Mouse (Mus musculus) activated CD4-positive, CD25-positive, alpha-beta regulatory T cell (primary cell): ENCODE results near the gene Olfr481. TPM values are rescaled to one million over a fixed set of nuclear protein-coding genes. Genes with fewer than 3 reads are reported as not detected.

Experiments used
- polyA plus RNA-seq, 2 experiments: library from polyadenylated mRNA; unstranded; fragments of 100-300 nt; shearing (Covaris generic); gene quantifications; one replicate each; pipeline ENCODE4 v1.2.1; 2017

The Olfr481 gene
- under 1 TPM in 1 of 2 experiments, not detected in 1; 0.17 TPM for polyA plus RNA-seq

GRCm38 (mm10) chr7:108079555-108079954, at the start of gene Olfr481:
Olfr481 (plus strand) TSS chr7:108079855.

GRCm38 (mm10) chr7:108033889-108034288, 45.8 kb upstream of the Olfr481 start, which contains the start of gene Olfr478:
Olfr478 (minus strand) TSS chr7:108033989.

GRCm38 (mm10) chr7:108050393-108050792, 29.3 kb upstream of the Olfr481 start, which contains the start of gene Olfr479:
Olfr479 (plus strand) TSS chr7:108050693.

GRCm38 (mm10) chr7:108067246-108067645, 12.4 kb upstream of the Olfr481 start, which contains the start of gene Olfr480:
Olfr480 (minus strand) TSS chr7:108067346.

GRCm38 (mm10) chr7:108097486-108097885, 17.8 kb downstream of the Olfr481 start, which contains the start of gene Olfr482:
Olfr482 (minus strand) TSS chr7:108097586.

GRCm38 (mm10) chr7:108100549-108100948, 20.9 kb downstream of the Olfr481 start, which contains the start of gene Olfr483:
Olfr483 (plus strand) TSS chr7:108100849.

GRCm38 (mm10) chr7:108127349-108127748, 47.7 kb downstream of the Olfr481 start, which contains the start of gene Olfr484:
Olfr484 (minus strand) TSS chr7:108127449.

Other genes with a start within 250 kb of the Olfr481 start
- not detected for gene Olfr470, start 232.4 kb upstream of the Olfr481 start, polyA plus RNA-seq
- gene Olfr472, start 182.0 kb upstream of the Olfr481 start, polyA plus RNA-seq, result under 1 TPM; 0.10 to 0.11 TPM
- not detected for gene Olfr473, start 149.4 kb upstream of the Olfr481 start, polyA plus RNA-seq
- gene Olfr474, start 125.2 kb upstream of the Olfr481 start, polyA plus RNA-seq, result not detected
- gene Olfr476, start 115.1 kb upstream of the Olfr481 start, polyA plus RNA-seq, result not detected
- not detected for gene Olfr477, start 93.2 kb upstream of the Olfr481 start, polyA plus RNA-seq
- gene Olfr478, start 45.9 kb upstream of the Olfr481 start, polyA plus RNA-seq, result not detected
- gene Olfr479, start 29.2 kb upstream of the Olfr481 start, polyA plus RNA-seq, result not detected
- not detected for gene Olfr480, start 12.5 kb upstream of the Olfr481 start, polyA plus RNA-seq
- under 1 TPM; 0.10 to 0.16 TPM for gene Olfr482, start 17.7 kb downstream of the Olfr481 start, polyA plus RNA-seq
- under 1 TPM in 1 of 2 experiments, not detected in 1; 0.21 TPM for gene Olfr483, start 21.0 kb downstream of the Olfr481 start, polyA plus RNA-seq
- gene Olfr484, start 47.6 kb downstream of the Olfr481 start, polyA plus RNA-seq, result not detected
- gene Olfr485, start 80.0 kb downstream of the Olfr481 start, polyA plus RNA-seq, result not detected
- gene Olfr486, start 92.9 kb downstream of the Olfr481 start, polyA plus RNA-seq, result not detected
- not detected for gene Olfr487, start 134.8 kb downstream of the Olfr481 start, polyA plus RNA-seq
- gene Olfr488, start 178.5 kb downstream of the Olfr481 start, polyA plus RNA-seq, result under 1 TPM in 1 of 2 experiments, not detected in 1; 0.41 TPM
- gene Olfr490, start 209.1 kb downstream of the Olfr481 start, polyA plus RNA-seq, result not detected
- under 1 TPM in 1 of 2 experiments, not detected in 1; 0.31 TPM for gene Olfr491, start 233.6 kb downstream of the Olfr481 start, polyA plus RNA-seq
- gene Olfr492, start 243.8 kb downstream of the Olfr481 start, polyA plus RNA-seq, result not detected